Mouse (Mus musculus): ENCODE measurements around the gene Aif1.

GRCm38 (mm10) chr17:35141971-35142370 is 33.9 kb downstream of the Aif1 start:
- TF ChIP-seq POLR2A (IDR thresholded peaks at IDR 0.05; ENCODE audit: extremely low read depth, insufficient read depth, low read length) (no peak), CTCF (IDR thresholded peaks at IDR 0.05; ENCODE audit: low read depth, low read length) (no peak)

All from liver, adult 2 months (tissue).